Mouse (Mus musculus) limb, embryonic 15.5 days (tissue): ENCODE measurements around the gene Shmt1. TPM values are rescaled to one million over a fixed set of nuclear protein-coding genes. Genes with fewer than 3 reads are reported as not detected.

ENCODE experiments used
- ATAC-seq: fragments of 200-750 bp; cut with Nextera tagmentation; 2 replicates; pipeline ENCODE4 v1.8.0; 2017; ENCODE audit warnings: low read depth, moderate TSS enrichment; ENCODE audit not compliant: insufficient number of reproducible peaks, low FRiP score, low TSS enrichment
- H3K27ac ChIP-seq: fragments of 300-500 bp; sonication (generic); 2 replicates; pipeline ENCODE4 v1.5.1; 2015; ENCODE audit warnings: moderate library complexity, mild to moderate bottlenecking, inconsistent platforms
- H3K27me3 ChIP-seq: fragments of 300-500 bp; sonication (generic); 2 replicates; pipeline ENCODE4 v1.6.1; 2015; ENCODE audit warnings: inconsistent platforms
- H3K36me3 ChIP-seq: fragments of 300-500 bp; sonication (generic); 2 replicates; pipeline ENCODE4 v1.6.1; 2015; ENCODE audit warnings: inconsistent platforms
- H3K4me1 ChIP-seq: fragments of 300-500 bp; sonication (generic); 2 replicates; pipeline ENCODE4 v1.6.1; 2015; ENCODE audit warnings: inconsistent platforms
- H3K4me2 ChIP-seq: fragments of 300-500 bp; sonication (generic); 2 replicates; pipeline ENCODE4 v1.6.1; 2015; ENCODE audit warnings: mild to moderate bottlenecking, inconsistent platforms
- H3K4me3 ChIP-seq: fragments of 300-500 bp; sonication (generic); 2 replicates; pipeline ENCODE4 v1.5.1; 2015; ENCODE audit warnings: mild to moderate bottlenecking, inconsistent platforms
- H3K9ac ChIP-seq: fragments of 300-500 bp; sonication (generic); 2 replicates; pipeline ENCODE4 v1.6.1; 2015; ENCODE audit warnings: inconsistent platforms
- H3K9me3 ChIP-seq: fragments of 300-500 bp; sonication (generic); 2 replicates; pipeline ENCODE4 v1.6.1; 2016; ENCODE audit warnings: inconsistent platforms
- WGBS: fragments of 180-500 bp; shearing (Covaris S2); methylation state at CpG from one replicate; pipeline ENCODE4 v1.1.7; 2015; 5-methylcytosine and 5-hydroxymethylcytosine counted together
- polyA plus RNA-seq: library from polyadenylated mRNA; unstranded; fragments of >200 nt; fragmentation: Nextera tagmentation; extraction: Ambion mirVana; gene quantifications from 2 replicates; pipeline ENCODE4 v1.2.1, GENCODE M21; 2015

Gene Shmt1
- polyA plus RNA-seq, 1 experiment from 2014 or later: 39.7 TPM

DNA sequence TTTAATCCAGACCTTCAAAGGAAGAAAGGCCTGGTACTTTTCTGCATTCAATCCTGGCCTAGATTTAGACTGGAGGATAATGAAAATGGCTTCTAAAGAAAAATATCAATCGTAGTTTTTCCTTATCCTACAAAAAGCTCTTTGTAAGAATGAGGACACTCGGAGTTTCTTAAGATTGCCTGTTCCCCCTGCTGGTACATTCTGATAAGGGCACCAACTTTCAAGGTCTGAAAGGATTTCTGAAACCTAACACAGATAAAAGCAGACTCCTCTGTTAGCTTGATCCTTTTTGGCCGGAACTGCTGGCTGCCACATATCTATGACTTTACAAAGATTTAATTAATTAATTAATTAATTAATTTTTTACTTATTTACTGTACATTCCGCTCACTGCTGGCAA is 44.5 kb downstream of the Shmt1 start:
- 87% methylated on average over 4 of the region's 4 CpGs for WGBS
- no peak for ATAC-seq

DNA sequence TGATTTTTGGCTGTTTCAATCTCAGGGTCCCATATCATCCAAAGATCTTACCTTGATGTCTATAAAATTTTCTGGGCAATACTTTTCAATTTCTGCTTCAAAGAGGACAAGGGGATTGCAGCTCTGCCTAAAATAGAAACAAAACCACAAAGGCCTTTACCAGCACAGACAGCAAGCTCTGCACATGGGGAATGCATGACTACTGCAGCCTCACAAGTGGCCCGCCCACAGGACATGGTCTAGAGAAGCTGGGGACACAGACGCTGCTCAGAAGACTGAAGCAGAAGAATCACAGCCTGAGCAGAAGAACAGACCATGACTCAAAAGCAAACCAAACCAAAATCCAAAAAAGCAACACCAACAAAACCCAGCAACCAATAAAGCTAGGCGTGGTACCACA is 49.8 kb downstream of the Shmt1 start:
- no peaks in the 10 kb centered on the region for H3K4me1 ChIP-seq
- no peak overlapping the region for H3K27ac ChIP-seq
- 89% methylated on average over 3 of the region's 3 CpGs for WGBS
- H3K9me3 ChIP-seq: no peaks in the 10 kb centered on the region
- H3K27me3 ChIP-seq: no peaks in the 10 kb centered on the region
- no peak overlapping the region for H3K9ac ChIP-seq
- no peak for ATAC-seq
- peaks cover 39% of the 10 kb centered on the region for H3K36me3 ChIP-seq
- H3K4me2 ChIP-seq: no peak overlapping the region
- H3K4me3 ChIP-seq: no peak overlapping the region

More for the DNA sequence above, 44.5 kb downstream of the Shmt1 start:
- H3K27me3 ChIP-seq: no peaks in the 10 kb centered on the region
- H3K27ac ChIP-seq: no peak overlapping the region
- H3K4me2 ChIP-seq: no peak overlapping the region
- no peaks in the 10 kb centered on the region for H3K4me1 ChIP-seq
- H3K36me3 ChIP-seq: peaks cover 7% of the 10 kb centered on the region; the same call in 1 of the 2 replicates
- H3K4me3 ChIP-seq: no peak overlapping the region
- no peak overlapping the region for H3K9ac ChIP-seq
- H3K9me3 ChIP-seq: no peaks in the 10 kb centered on the region

DNA sequence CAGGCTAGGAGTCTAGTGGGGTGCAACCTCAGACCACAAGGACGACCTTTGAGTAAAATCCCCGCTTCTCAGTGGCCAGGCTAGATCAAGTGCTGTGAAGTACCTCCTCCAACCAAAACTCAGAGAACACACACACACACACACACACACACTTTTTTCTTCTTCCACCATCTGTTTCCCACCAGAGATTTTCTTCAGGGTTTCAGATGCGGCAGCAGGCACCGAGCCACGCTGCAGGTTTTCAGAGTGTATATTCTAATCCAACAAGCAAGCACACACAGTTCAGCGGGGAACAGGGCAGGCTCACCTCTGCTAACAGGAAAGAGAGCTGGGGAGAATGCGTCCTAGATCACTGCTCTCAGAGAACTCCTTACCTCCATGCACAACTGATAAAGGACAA is 55.9 kb downstream of the Shmt1 start:
- no peak overlapping the region for H3K4me3 ChIP-seq
- no peak for ATAC-seq
- no peaks in the 10 kb centered on the region for H3K27me3 ChIP-seq
- WGBS: 95% methylated on average over 7 of the region's 7 CpGs
- H3K9ac ChIP-seq: no peak overlapping the region
- H3K27ac ChIP-seq: no peak overlapping the region
- no peak overlapping the region for H3K4me2 ChIP-seq
- no peaks in the 10 kb centered on the region for H3K9me3 ChIP-seq
- no peaks in the 10 kb centered on the region for H3K4me1 ChIP-seq
- H3K36me3 ChIP-seq: peaks cover 75% of the 10 kb centered on the region

DNA sequence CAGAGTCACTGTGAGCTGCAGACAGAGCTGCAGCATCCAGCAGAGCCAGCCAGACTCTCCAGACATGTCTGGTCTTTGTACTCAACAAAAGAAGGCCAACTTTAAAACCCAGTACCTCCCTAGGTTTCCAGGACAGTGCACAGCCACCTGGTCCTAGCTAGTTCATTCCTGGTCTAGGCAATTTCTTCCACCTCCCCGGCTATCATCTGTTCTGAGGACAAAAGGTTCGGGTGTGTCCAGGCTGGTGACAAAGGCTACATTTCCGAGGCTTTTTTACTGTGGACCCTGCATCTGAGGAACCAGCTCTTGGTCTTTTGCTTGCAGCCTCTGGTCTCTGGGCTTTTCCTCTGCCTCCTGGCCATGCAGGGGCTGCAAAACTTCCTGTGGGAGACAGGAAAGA is 71.2 kb downstream of the Shmt1 start:
- Histone ChIP-seq H3K36me3 (peaks cover 68% of the 10 kb centered on the region), H3K9me3 (no peaks in the 10 kb centered on the region), H3K4me2 (no peak overlapping the region), H3K27me3 (no peaks in the 10 kb centered on the region), H3K9ac (no peak overlapping the region), H3K4me1 (no peaks in the 10 kb centered on the region), H3K27ac (no peak overlapping the region), H3K4me3 (no peak overlapping the region)
- WGBS: 78% methylated on average over 3 of the region's 3 CpGs
- no peak for ATAC-seq

Other genes with a start within 250 kb of the Shmt1 start
- 50.1 and 56.9 TPM in 2 replicates for gene Llgl1, start 112.0 kb downstream of the Shmt1 start, polyA plus RNA-seq
- 70.8 and 76.5 TPM in 2 replicates for gene Flii, start 84.5 kb downstream of the Shmt1 start, polyA plus RNA-seq
- gene Mief2, start 83.3 kb downstream of the Shmt1 start, polyA plus RNA-seq: 15.1 and 16.8 TPM in 2 replicates
- 16.0 and 16.8 TPM in 2 replicates for gene Top3a, start 34.4 kb downstream of the Shmt1 start, polyA plus RNA-seq
- 5.4 and 5.6 TPM in 2 replicates for gene Smcr8, start 34.2 kb downstream of the Shmt1 start, polyA plus RNA-seq
- 34.9 and 37.8 TPM in 2 replicates for gene Dhrs7b, start 18.9 kb upstream of the Shmt1 start, polyA plus RNA-seq
- gene Tmem11, start 67.6 kb upstream of the Shmt1 start, polyA plus RNA-seq: 61.5 and 70.9 TPM in 2 replicates
- 18.2 and 18.7 TPM in 2 replicates for gene Natd1, start 103.0 kb upstream of the Shmt1 start, polyA plus RNA-seq
- 102 and 114 TPM in 2 replicates for gene Map2k3, start 120.3 kb upstream of the Shmt1 start, polyA plus RNA-seq
- gene Kcnj12, start 210.8 kb upstream of the Shmt1 start, polyA plus RNA-seq: 0.51 and 1.6 TPM in 2 replicates